Mouse (Mus musculus) midbrain, embryonic 16.5 days (tissue): ENCODE results near the gene Exosc10. TPM values are rescaled to one million over a fixed set of nuclear protein-coding genes. Genes with fewer than 3 reads are reported as not detected.

ENCODE experiments used
- ATAC-seq: fragments of 200-750 bp; cut with Nextera tagmentation; 2 replicates; pipeline ENCODE4 v1.8.0; 2017; ENCODE audit warnings: moderate TSS enrichment
- H3K27ac ChIP-seq: fragments of 300-500 bp; sonication (generic); 2 replicates; pipeline ENCODE4 v1.5.1; 2014; ENCODE audit warnings: mild to moderate bottlenecking, low read length, mixed read lengths
- H3K27me3 ChIP-seq: fragments of 300-500 bp; sonication (generic); 2 replicates; pipeline ENCODE4 v1.6.1; 2014; ENCODE audit warnings: low read depth, low read length, mixed read lengths; ENCODE audit not compliant: control insufficient read depth, insufficient read depth
- H3K36me3 ChIP-seq: fragments of 300-500 bp; sonication (generic); 2 replicates; pipeline ENCODE4 v1.6.1; 2014; ENCODE audit warnings: mild to moderate bottlenecking, low read length, moderate library complexity, mixed read lengths; ENCODE audit not compliant: control insufficient read depth, insufficient read depth
- H3K4me1 ChIP-seq: fragments of 300-500 bp; sonication (generic); 2 replicates; pipeline ENCODE4 v1.6.1; 2014; ENCODE audit warnings: mild to moderate bottlenecking, low read length, mixed read lengths; ENCODE audit not compliant: control insufficient read depth, insufficient read depth
- H3K4me2 ChIP-seq: fragments of 300-500 bp; sonication (generic); 2 replicates; pipeline ENCODE4 v1.6.1; 2014; ENCODE audit warnings: mild to moderate bottlenecking, low read length, mixed read lengths
- H3K4me3 ChIP-seq: fragments of 300-500 bp; sonication (generic); 2 replicates; pipeline ENCODE4 v1.5.1; 2014; ENCODE audit warnings: low read depth, mild to moderate bottlenecking, low read length, moderate library complexity, mixed read lengths
- H3K9ac ChIP-seq: fragments of 300-500 bp; sonication (generic); 2 replicates; pipeline ENCODE4 v1.6.1; 2014; ENCODE audit warnings: low read depth, low read length, mixed read lengths
- H3K9me3 ChIP-seq: fragments of 300-500 bp; sonication (generic); replicated peaks from 2 replicates; pipeline ENCODE4 v1.6.1; 2014; ENCODE audit warnings: mild to moderate bottlenecking, low read length, mixed read lengths; ENCODE audit not compliant: control insufficient read depth, poor library complexity, severe bottlenecking
- WGBS: fragments of 180-500 bp; shearing (Covaris S2); extraction: QIAGEN DNeasy Blood & Tissue Kit; methylation state at CpG from one replicate; pipeline ENCODE4 v1.1.7; 2014; 5-methylcytosine and 5-hydroxymethylcytosine counted together
- polyA plus RNA-seq: library from polyadenylated mRNA; unstranded; fragments of >200 nt; fragmentation: Nextera tagmentation; extraction: Ambion mirVana; gene quantifications from 2 replicates; pipeline ENCODE4 v1.2.1, GENCODE M21; 2015

The Exosc10 gene
- polyA plus RNA-seq, 1 experiment from 2014 or later: 93.1 TPM

GRCm38 (mm10) chr4:148626623-148627185, 68.5 kb downstream of the Exosc10 start, which contains the start of gene Tardbp:
Gene Tardbp, minus strand, starts transcription at chr4:148627019.
- ATAC-seq: peak; percentile 97
- Histone ChIP-seq H3K4me3 (peak within 1 kb of the TSS; percentile 81), H3K9ac (peak within 1 kb of the TSS; percentile 96), H3K36me3 (peaks cover 22% of the 10 kb centered on the region), H3K4me2 (peak within 1 kb of the TSS; percentile 98), H3K9me3 (no peaks in the 10 kb centered on the region), H3K4me1 (peaks cover 13% of the 10 kb centered on the region), H3K27ac (peak within 1 kb of the TSS; percentile 93), H3K27me3 (no peaks in the 10 kb centered on the region)
- under 1% methylated on average over 51 of the region's 51 CpGs for WGBS

GRCm38 (mm10) chr4:148627246-148627645, 69.0 kb downstream of the Exosc10 start:
- peaks cover 17% of the 10 kb centered on the region for H3K36me3 ChIP-seq
- H3K27ac ChIP-seq: peak overlapping the region; percentile 52
- ATAC-seq: peak; percentile 30; the same call in 1 of the 2 replicates
- H3K4me1 ChIP-seq: peaks cover 13% of the 10 kb centered on the region
- H3K27me3 ChIP-seq: no peaks in the 10 kb centered on the region
- H3K4me3 ChIP-seq: peak overlapping the region; percentile 81
- H3K9ac ChIP-seq: peak overlapping the region; percentile 96
- 60% methylated on average over 3 of the region's 3 CpGs for WGBS
- peak overlapping the region; percentile 98 for H3K4me2 ChIP-seq
- H3K9me3 ChIP-seq: no peaks in the 10 kb centered on the region

Other genes with a start within 250 kb of the Exosc10 start
- 19.8 and 20.5 TPM in 2 replicates for gene Ubiad1, start 113.7 kb upstream of the Exosc10 start, polyA plus RNA-seq
- 23.0 and 24.4 TPM in 2 replicates for gene Mtor, start 109.8 kb upstream of the Exosc10 start, polyA plus RNA-seq
- 0.34 and 0.43 TPM in 2 replicates for gene Angptl7, start 58.0 kb upstream of the Exosc10 start, polyA plus RNA-seq
- 147 and 162 TPM in 2 replicates for gene Srm, start 33.1 kb downstream of the Exosc10 start, polyA plus RNA-seq
- 1.2 TPM in 2 replicates for gene Masp2, start 44.1 kb downstream of the Exosc10 start, polyA plus RNA-seq
- gene Tardbp, start 68.6 kb downstream of the Exosc10 start, polyA plus RNA-seq: 166 and 198 TPM in 2 replicates
- gene Gm572, start 84.9 kb downstream of the Exosc10 start, polyA plus RNA-seq: not detected in 2 replicates
- 2.6 TPM in 2 replicates for gene Casz1, start 246.0 kb downstream of the Exosc10 start, polyA plus RNA-seq